Mouse (Mus musculus) right cerebral cortex, postnatal 25 days (tissue): Measurements from ENCODE around the gene Mst1r.

Experiments used
- DNase-seq: peaks from one replicate; pipeline ENCODE4 v3.0.0; 2022

Mst1r gene

GRCm38 (mm10) chr9:107914764-107915420 is 8.2 kb downstream of the Mst1r start:
- no peak for DNase-seq

GRCm38 (mm10) chr9:107917895-107918608 is 11.4 kb downstream of the Mst1r start:
- DNase-seq = peak; percentile 42

- DNase-seq = no peak
Observed at GRCm38 (mm10) chr9:107918884-107919283, 12.2 kb downstream of the Mst1r start.

GRCm38 (mm10) chr9:107919441-107919840 is 12.8 kb downstream of the Mst1r start:
- no peak for DNase-seq

GRCm38 (mm10) chr9:107923021-107923420 is 16.3 kb downstream of the Mst1r start:
- no peak for DNase-seq

GRCm38 (mm10) chr9:107923956-107924355 is 17.3 kb downstream of the Mst1r start:
- no peak for DNase-seq

- no peak for DNase-seq
Observed at GRCm38 (mm10) chr9:107925251-107925650, 18.6 kb downstream of the Mst1r start.

- no peak for DNase-seq
Observed at GRCm38 (mm10) chr9:107926920-107927420, 20.3 kb downstream of the Mst1r start.

- DNase-seq = no peak
Observed at GRCm38 (mm10) chr9:107927749-107928148, 21.1 kb downstream of the Mst1r start.

- no peak for DNase-seq
Observed at GRCm38 (mm10) chr9:107928169-107928568, 21.5 kb downstream of the Mst1r start, which contains the start of gene Actl11. Actl11 (plus strand) TSS chr9:107928469.

GRCm38 (mm10) chr9:107932221-107932620 is 25.5 kb downstream of the Mst1r start:
- DNase-seq = no peak

- DNase-seq = peak; percentile 37
Observed at GRCm38 (mm10) chr9:107934146-107934545, 27.5 kb downstream of the Mst1r start.

- no peak for DNase-seq
Observed at GRCm38 (mm10) chr9:107935374-107935773, 28.7 kb downstream of the Mst1r start, which contains the start of gene Camkv. Camkv (plus strand) TSS chr9:107935674.

GRCm38 (mm10) chr9:107935790-107936214 is 29.1 kb downstream of the Mst1r start:
- peak; percentile 72 for DNase-seq

GRCm38 (mm10) chr9:107936215-107936822 is 29.6 kb downstream of the Mst1r start:
- DNase-seq = peak; percentile 71

GRCm38 (mm10) chr9:107936831-107937230 is 30.2 kb downstream of the Mst1r start:
- no peak for DNase-seq

- no peak for DNase-seq
Observed at GRCm38 (mm10) chr9:107947241-107948194, 40.8 kb downstream of the Mst1r start.

- DNase-seq = no peak
Observed at GRCm38 (mm10) chr9:107949184-107949921, 42.7 kb downstream of the Mst1r start.

GRCm38 (mm10) chr9:107949922-107950235 is 43.2 kb downstream of the Mst1r start, which contains the start of gene Traip:
Traip (plus strand) TSS chr9:107950136.
- no peak for DNase-seq

GRCm38 (mm10) chr9:107950460-107951355 is 44.0 kb downstream of the Mst1r start:
- peak; percentile 90 for DNase-seq
